Mouse (Mus musculus) left cerebral cortex, postnatal 4 days (tissue): ENCODE results near the gene Colq. TPM values are rescaled to one million over a fixed set of nuclear protein-coding genes. Genes with fewer than 3 reads are reported as not detected.

Experiments
- DNase-seq: peaks from one replicate; pipeline ENCODE4 v3.0.0-alpha.2; 2022
- intact Hi-C: fragments of 180-260 bp; cut with DNase I; formaldehyde crosslinking; loops from one replicate; pipeline ENCODE4 v1.15.1; 2025
- total RNA-seq, 2 experiments: library from RNA; stranded (reverse); gene quantifications; 2 replicates each; pipeline ENCODE4 v1.2.3; 2021

The Colq gene
- total RNA-seq, 2 experiments from 2014 or later = 0.16 to 0.18 TPM

DNA sequence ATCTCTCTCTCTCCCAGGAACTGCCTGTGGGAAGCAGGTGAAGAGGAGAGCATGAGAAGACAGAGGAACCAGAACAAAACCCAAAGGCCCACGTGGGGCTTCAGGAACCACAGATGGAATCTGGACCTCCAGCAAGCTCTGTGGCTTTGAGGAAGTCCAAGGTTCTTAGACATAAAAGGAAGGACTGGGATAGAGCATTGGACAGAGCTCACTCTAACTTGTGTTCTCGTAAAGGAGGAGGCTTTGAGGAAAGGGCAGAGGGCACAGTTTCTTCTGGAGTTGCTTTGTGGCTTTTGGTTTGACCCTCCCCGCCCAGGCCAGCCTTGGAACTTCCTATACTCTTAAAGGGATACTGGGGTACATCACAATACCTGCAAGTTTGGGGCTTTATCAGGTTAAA is 58.5 kb downstream of the Colq start:
- no peak for DNase-seq

DNA sequence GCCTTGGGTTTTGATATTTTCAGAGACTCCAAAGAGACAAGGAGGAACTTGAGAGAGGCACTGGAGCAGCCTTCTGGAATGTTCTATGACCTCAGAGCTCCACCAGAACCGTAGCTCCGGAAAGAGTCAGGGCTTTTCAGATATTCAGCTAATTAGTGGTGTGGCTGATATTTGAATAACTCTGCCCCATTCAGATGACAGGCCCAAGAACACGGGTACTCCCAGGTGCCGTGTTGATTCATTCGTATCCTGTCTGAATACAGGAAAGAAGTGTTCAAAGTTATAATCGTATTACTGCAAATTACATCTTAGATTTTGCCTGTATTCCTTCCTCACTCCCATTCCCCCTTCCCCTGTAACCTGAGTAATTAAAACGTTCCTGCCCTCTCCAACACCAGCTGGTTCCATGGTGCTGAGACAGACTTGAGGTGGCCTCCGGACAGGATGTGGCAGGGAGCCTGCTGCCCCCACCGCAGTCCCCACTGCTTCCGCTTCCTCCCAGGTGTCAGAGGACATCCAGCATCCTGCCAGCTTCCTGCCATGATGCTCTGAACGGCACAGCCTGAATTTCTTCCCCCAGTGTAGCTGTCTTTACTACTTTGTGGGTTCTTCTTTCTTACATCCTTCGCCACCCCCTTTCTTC is 59.5 kb downstream of the Colq start:
- intact Hi-C loops = no loop called here

More for the DNA sequence above, 58.5 kb downstream of the Colq start:
- intact Hi-C loops = no loop called here

GRCm38 (mm10) chr14:31530847-31531246 is 60.3 kb downstream of the Colq start:
- no peak for DNase-seq
- intact Hi-C loops = no loop called here

More for the DNA sequence above, 59.5 kb downstream of the Colq start:
- no peak for DNase-seq

DNA sequence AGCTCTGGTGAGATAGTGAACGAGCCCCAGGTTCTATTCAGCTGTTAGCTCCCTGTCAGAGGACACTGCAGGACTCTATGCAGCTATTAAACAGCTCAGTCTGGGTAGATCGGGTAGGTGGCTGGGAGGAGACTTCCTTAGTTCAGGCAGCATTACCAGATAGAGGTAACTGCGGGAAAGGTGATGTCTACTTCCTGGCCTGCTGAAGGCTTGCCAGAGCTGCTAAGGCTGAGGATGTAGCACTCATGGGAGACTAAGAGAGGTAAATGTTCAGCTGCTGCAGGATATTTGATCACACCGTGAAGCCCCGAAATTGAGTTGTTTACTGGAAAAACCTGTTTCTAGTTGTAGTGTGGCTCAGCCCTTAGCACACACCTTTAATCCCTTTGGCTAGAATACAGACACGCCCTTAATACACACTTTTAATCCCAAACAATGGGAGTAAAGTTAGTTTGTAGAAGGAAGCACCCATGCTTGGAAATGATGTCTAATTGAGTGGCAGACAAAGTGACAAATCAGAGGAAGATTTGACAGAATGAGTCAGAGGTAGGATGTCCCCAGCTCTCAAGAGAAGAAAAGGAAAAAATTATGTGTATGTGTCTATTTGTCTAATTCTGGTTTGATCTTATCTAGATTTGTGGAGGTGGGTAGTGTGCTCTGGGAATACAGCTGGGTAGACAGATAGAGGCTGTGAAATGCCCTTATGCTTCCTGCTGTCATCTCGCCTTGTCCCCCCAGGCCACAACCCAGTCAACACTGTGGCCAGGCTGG is 65.9 kb downstream of the Colq start:
- DNase-seq = no peak
- intact Hi-C loops = no loop called here

- no peak for DNase-seq
- intact Hi-C loops = no loop called here
Measured at GRCm38 (mm10) chr14:31521318-31521717, 69.8 kb downstream of the Colq start.

GRCm38 (mm10) chr14:31519165-31519564 is 72.0 kb downstream of the Colq start:
- intact Hi-C loops = no loop called here
- no peak for DNase-seq

DNA sequence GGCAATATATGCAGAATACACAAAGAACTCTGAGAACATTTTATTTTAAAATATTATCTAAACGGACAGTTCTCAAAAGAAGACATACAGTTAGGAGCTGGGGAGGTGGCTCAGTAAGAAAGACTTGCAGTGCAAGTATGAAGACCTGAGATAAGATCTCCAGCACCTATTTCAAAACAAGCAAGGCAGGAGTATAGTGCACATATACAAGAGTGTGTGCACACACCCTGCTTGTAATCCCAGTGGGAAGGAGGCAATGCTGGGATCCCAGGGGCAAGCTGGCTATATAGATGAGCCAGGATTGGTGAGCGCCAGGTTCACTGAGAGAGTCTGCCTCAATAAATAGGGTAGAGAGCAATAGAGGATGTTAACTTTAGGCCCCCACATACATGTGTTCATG is 75.2 kb downstream of the Colq start:
- intact Hi-C loops = no loop called here
- DNase-seq = no peak

GRCm38 (mm10) chr14:31510322-31510721 is 80.8 kb downstream of the Colq start:
- intact Hi-C loops = no loop called here
- no peak for DNase-seq

DNA sequence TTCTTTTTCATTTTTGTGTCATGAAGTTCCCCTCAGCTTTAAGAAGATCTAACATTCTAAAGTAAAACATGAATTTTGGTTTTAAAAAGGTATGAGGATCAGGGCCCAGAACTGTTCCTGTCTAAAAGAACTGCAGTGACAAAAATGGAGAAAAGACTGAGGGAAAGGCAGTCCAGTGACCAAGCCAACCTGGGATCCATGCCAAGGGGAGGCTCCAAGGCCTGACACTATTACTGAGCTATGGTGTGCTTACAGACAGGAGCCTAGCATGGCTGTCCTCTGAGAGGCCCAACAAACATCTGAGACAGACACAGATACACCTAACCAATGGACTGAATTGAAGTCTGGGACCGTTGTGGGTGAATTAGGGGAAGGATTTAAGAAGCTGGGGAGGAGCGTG is 81.2 kb downstream of the Colq start:
- intact Hi-C loops = no loop called here
- no peak for DNase-seq

GRCm38 (mm10) chr14:31506456-31506855 is 84.7 kb downstream of the Colq start:
- no peak for DNase-seq
- intact Hi-C loops = no loop called here

- DNase-seq = no peak
- intact Hi-C loops = no loop called here
Measured at GRCm38 (mm10) chr14:31503406-31503805, 87.7 kb downstream of the Colq start.

DNA sequence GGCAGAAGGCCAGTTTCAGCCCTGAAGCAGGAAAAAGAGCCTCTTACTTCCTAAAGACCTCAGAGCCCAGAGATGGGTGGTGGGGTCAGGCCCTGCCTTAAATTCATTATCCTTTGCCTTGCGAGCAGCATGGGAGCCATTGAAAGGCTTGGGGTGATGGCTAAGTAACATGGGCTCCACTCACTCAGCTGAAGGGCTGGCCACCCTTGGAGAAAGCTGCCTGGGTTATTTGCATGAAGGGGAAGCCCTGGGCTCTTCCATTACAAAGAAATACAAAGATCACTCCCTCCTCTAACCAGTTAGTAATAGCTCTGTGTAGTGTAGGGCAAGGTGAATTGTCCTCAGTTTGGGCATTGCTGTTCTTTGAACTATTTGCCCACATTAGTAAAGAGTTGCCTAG is 91.6 kb downstream of the Colq start:
- DNase-seq = no peak
- intact Hi-C loops = loop anchor here (10.0 kb wide), 1 partner anchor 105 kb away; no protein-coding TSS in a partner anchor

GRCm38 (mm10) chr14:31496241-31496646 is 94.9 kb downstream of the Colq start:
- intact Hi-C loops = loop anchor here (10.0 kb wide), 1 partner anchor 109 kb away; no protein-coding TSS in a partner anchor
- DNase-seq = no peak

GRCm38 (mm10) chr14:31495538-31495937 is 95.6 kb downstream of the Colq start:
- intact Hi-C loops = loop anchor here (10.0 kb wide), 1 partner anchor 109 kb away; no protein-coding TSS in a partner anchor
- DNase-seq = no peak

GRCm38 (mm10) chr14:31494975-31495455 is 96.1 kb downstream of the Colq start, which contains the start of gene Mettl6:
Gene Mettl6 (minus strand): TSS chr14:31495040.
- peak; percentile 87 for DNase-seq
- intact Hi-C loops = loop anchor here (10.0 kb wide), 1 partner anchor 110 kb away; no protein-coding TSS in a partner anchor

DNA sequence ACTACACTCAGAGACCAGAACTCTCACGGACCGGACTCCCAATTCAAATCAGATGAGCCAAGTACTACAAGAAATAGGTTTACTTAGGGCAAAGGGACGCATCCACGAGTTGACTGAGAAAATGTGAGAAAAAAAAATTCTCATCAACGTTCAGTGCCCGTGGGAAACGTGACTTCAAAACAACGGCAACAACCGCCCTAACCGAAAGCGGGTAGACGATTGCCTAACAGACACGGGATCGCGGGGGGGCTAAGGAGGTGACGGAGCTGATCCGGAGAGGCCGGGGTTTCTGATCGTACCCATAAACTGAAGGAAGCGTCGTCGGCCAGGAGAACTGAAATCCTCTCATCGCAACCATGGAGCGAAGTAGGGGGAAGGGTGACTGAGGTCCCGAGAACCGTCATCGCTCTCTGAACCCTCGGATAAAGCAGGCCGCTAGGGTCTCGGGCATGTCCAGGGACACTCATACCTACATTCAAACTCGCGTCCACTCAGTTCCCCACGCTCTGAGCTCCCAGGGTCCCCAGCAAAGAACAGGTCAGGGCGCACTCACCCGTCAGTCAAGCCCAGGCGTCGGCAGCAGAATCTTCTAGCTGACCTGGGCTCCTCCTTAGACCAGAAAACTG is 96.7 kb downstream of the Colq start, which contains the start of gene Eaf1:
TSS of gene Eaf1 (plus strand) at position 51 of the 626 bp plus-strand sequence.
- peak; percentile 13 for DNase-seq
- intact Hi-C loops = loop anchor here (10.0 kb wide), 1 partner anchor 110 kb away; no protein-coding TSS in a partner anchor

DNA sequence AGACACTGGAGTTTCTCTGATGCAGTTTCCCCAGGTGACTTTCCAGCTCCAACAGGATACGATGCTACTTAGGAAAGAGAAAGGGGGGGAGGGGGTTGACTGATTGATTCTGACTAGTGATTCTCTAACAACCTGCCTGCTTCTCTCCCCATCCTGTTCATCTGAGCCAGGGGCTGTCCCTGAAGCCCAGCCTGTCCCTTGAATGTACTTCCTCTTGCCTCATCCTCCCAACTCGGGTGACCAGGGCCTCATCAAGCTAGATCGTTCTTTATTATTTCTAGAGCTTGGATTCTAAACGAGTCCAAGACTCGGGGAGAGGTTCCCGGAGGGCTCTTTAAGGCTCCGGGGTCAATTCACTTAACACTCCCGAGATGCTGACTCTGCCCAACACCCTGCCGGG is 97.2 kb downstream of the Colq start:
- DNase-seq = no peak
- intact Hi-C loops = loop anchor here (10.0 kb wide), 1 partner anchor 111 kb away; no protein-coding TSS in a partner anchor

DNA sequence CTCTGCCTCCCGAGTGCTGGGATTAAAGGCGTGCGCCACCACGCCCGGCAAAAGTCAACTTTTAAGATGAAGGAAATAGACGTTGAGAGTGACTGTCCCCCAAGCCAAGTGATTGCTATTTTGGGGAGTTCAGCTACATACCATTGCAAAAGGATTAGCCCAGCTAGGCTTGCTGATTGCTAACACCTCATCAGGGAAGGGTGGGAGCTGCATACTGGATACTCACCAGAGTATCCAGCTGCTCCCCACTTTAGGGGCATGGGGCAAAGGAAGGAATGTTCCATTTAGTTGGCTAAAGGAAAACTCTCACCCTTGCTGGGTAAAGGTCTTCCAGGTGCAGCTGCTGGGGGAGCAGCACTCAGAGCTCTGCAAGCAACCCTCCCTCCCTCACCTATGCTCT is 103.1 kb downstream of the Colq start:
- intact Hi-C loops = no loop called here
- DNase-seq = no peak

GRCm38 (mm10) chr14:31486465-31486864 is 104.7 kb downstream of the Colq start:
- intact Hi-C loops = no loop called here
- DNase-seq = no peak

DNA sequence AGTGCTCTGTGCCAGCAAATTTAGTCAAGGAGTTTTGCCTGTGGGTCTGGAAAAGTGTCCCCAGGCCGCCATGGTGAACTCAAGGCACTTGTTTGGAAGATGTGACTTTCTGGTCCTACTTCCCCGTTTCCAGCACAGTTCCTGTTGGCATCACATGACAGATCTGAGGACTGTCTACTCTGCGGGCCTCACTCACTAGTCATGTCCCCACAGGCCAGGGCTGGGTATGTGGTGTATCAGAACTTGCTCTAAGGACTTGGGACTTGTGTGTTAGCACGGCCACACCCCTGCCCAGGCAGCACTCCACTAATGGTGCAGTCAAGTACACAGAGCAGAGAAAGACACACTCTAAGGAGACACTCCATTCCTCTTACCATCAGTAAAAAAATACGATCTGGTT is 108.7 kb downstream of the Colq start:
- intact Hi-C loops = no loop called here

GRCm38 (mm10) chr14:31473297-31473696 is 117.8 kb downstream of the Colq start:
- no peak for DNase-seq
- intact Hi-C loops = loop anchor here (5.0 kb wide), 2 partner anchors 91 to 201 kb away; no protein-coding TSS in a partner anchor

More for the DNA sequence above, 108.7 kb downstream of the Colq start:
- no peak for DNase-seq
